Mouse (Mus musculus) left cerebral cortex, postnatal 25 days (tissue): ENCODE data around the gene Dcst1. TPM values are rescaled to one million over a fixed set of nuclear protein-coding genes. Genes with fewer than 3 reads are reported as not detected.

Source experiments
- DNase-seq, 2 experiments: peaks; one replicate each; pipeline ENCODE4 v3.0.0; 2022; ENCODE audit warnings: low spot score in 2 of 2, mixed read lengths in 1 of 2
- intact Hi-C: fragments of 180-260 bp; cut with DNase I; formaldehyde crosslinking; loops from one replicate; pipeline ENCODE4 v1.15.1; 2025
- total RNA-seq, 2 experiments: library from RNA; stranded (reverse); gene quantifications; 2 replicates each; pipeline ENCODE4 v1.2.3; 2021

Gene Dcst1
- total RNA-seq, 2 experiments from 2014 or later, result not detected

- intact Hi-C loops, result no loop called here
- DNase-seq, result no peak
Observed at GRCm38 (mm10) chr3:89373581-89374231, 8.7 kb upstream of the Dcst1 start.

GRCm38 (mm10) chr3:89367338-89367737 is 2.3 kb upstream of the Dcst1 start:
- no peak for DNase-seq
- intact Hi-C loops, result no loop called here

GRCm38 (mm10) chr3:89365486-89366414 is 697 bp upstream of the Dcst1 start:
- no peak for DNase-seq
- intact Hi-C loops, result no loop called here

GRCm38 (mm10) chr3:89364631-89365030 is 422 bp downstream of the Dcst1 start:
- intact Hi-C loops, result no loop called here

GRCm38 (mm10) chr3:89361675-89362074 is 3.4 kb downstream of the Dcst1 start, which contains the start of gene Dcst2:
Gene Dcst2, plus strand, starts transcription at chr3:89361975.
- no peak for DNase-seq
- intact Hi-C loops, result no loop called here

More at GRCm38 (mm10) chr3:89364631-89365030, 422 bp downstream of the Dcst1 start:
- DNase-seq, result no peak

- no peak for DNase-seq
- intact Hi-C loops, result no loop called here
Observed at GRCm38 (mm10) chr3:89360237-89360636, 4.8 kb downstream of the Dcst1 start.

- no peak for DNase-seq
- intact Hi-C loops, result no loop called here
Observed at GRCm38 (mm10) chr3:89359630-89360029, 5.4 kb downstream of the Dcst1 start.

GRCm38 (mm10) chr3:89356029-89356428 is 9.0 kb downstream of the Dcst1 start:
- intact Hi-C loops, result no loop called here
- DNase-seq, result no peak

GRCm38 (mm10) chr3:89355512-89355902 is 9.5 kb downstream of the Dcst1 start:
- no peak for DNase-seq
- intact Hi-C loops, result loop anchor here (2.0 kb wide), 1 partner anchor 39 kb away; no protein-coding TSS in a partner anchor

- DNase-seq, result peak; percentile 83 to 92
- intact Hi-C loops, result loop anchor here (2.0 kb wide), 1 partner anchor 38 kb away; no protein-coding TSS in a partner anchor
Observed at GRCm38 (mm10) chr3:89354816-89355511, 10.1 kb downstream of the Dcst1 start.

GRCm38 (mm10) chr3:89351271-89351670 is 13.8 kb downstream of the Dcst1 start:
- intact Hi-C loops, result no loop called here
- no peak for DNase-seq

GRCm38 (mm10) chr3:89349869-89350501 is 15.1 kb downstream of the Dcst1 start, which contains the start of gene Adam15:
Gene Adam15, minus strand, starts transcription at chr3:89349996.
- DNase-seq, result peak; percentile 88 to 91
- intact Hi-C loops, result no loop called here

GRCm38 (mm10) chr3:89348911-89349868 is 15.9 kb downstream of the Dcst1 start:
- DNase-seq, result peak; percentile 29 to 38
- intact Hi-C loops, result no loop called here

GRCm38 (mm10) chr3:89347916-89348315 is 17.1 kb downstream of the Dcst1 start:
- no peak for DNase-seq
- intact Hi-C loops, result no loop called here

- no peak for DNase-seq
- intact Hi-C loops, result no loop called here
Observed at GRCm38 (mm10) chr3:89346815-89347540, 18.1 kb downstream of the Dcst1 start.

- intact Hi-C loops, result no loop called here
- DNase-seq, result no peak
Observed at GRCm38 (mm10) chr3:89343279-89343678, 21.8 kb downstream of the Dcst1 start.

GRCm38 (mm10) chr3:89341794-89342193 is 23.3 kb downstream of the Dcst1 start:
- no peak for DNase-seq
- intact Hi-C loops, result no loop called here

GRCm38 (mm10) chr3:89340465-89340864 is 24.6 kb downstream of the Dcst1 start:
- intact Hi-C loops, result no loop called here

More at GRCm38 (mm10) chr3:89340465-89340864, 24.6 kb downstream of the Dcst1 start:
- peak; percentile 68 to 74 for DNase-seq
